ENCODE assay signal across 11 mouse cellular contexts in the genomic region with DNA sequence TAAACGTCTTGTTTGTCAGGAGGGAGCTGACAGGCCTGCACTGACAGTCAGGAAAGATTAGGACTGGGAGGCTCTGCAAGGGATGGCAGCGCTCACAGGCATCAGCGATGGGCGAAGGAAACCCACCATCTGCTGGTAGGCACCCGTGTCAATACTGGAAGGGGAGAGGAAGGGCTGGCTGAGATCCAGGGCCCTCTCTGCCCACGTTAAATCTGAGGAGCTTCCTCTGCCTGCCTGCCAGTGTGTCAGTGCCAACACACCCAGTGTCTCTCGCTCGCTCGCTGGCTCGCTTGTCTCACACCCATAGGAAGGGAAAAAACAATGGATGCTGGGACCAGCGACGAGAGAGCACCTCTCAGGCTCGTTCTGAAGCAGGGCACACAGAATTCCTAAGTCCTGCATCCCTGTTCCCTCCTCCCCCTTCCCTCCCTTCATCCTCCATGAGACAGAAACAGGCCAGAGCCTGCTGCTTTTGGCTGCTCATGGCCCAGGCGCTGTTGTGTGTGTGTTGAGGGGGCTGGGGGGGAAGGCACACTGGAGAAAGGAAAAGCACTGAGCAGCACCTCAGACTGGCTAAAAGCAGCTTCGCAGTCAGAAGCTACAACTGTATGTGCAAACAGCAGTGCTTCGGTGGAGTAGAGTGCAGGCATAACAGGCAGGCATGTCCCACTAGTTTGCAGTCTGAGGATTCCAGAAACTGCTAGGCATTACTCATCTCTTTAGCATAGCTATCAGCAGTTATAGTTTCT. TPM values are rescaled to one million over a fixed set of nuclear protein-coding genes. Genes with fewer than 3 reads are reported as not detected.
DNase-seq lines count a peak whose midpoint lies in the region; ATAC-seq and TF ChIP-seq lines count a peak whose summit lies in the region.
"Had no signal": no experiment of that assay in that cellular context is flagged by ENCODE, and none has a peak within 500 bp of the region (broad histone marks: within the 10 kb centered on the region; RNA-seq: fewer than 3 reads in every experiment).

No protein-coding gene starts in this region.

- H3K4me1 ChIP-seq in neural tube, embryonic 15.5 days: peaks cover 10% of the 10 kb centered on the region
- H3K4me1 ChIP-seq in kidney, adult 2 months (ENCODE audit: control insufficient read depth, insufficient read depth, low read length): no peaks in the 10 kb centered on the region
- H3K4me1 ChIP-seq: heart, embryonic 10.5 days had no signal

- DNase-seq in adrenal gland, postnatal 25 days: peak; percentile 32
- no peak for DNase-seq in adrenal gland, adult (ENCODE audit: inconsistent age in 2 of 2, low spot score in 1 of 2)
- peak; percentile 52 to 88 for DNase-seq in cerebellum, postnatal 4 days (ENCODE audit: low spot score in 2 of 2)
- DNase-seq in layer of hippocampus, adult 9-11 months: peak; percentile 90
- DNase-seq in thymus, adult 18-20 months: no peak
- no peak for DNase-seq in kidney, adult 2 months
- no peak for DNase-seq in gastrocnemius, postnatal 4 days (ENCODE audit: low spot score in 2 of 2)
- DNase-seq: kidney, postnatal 14 days had no signal

- TF ChIP-seq CTCF in kidney, adult 2 months (conservative IDR thresholded peaks at IDR 0.05; ENCODE audit: insufficient read depth, insufficient read length, low read depth, low read length): no peak

- H3K9ac ChIP-seq in neural tube, embryonic 15.5 days (replicated peaks): no peak overlapping the region

- no peak overlapping the region for H3K4me2 ChIP-seq in neural tube, embryonic 15.5 days

- no peak overlapping the region for H3K4me3 ChIP-seq in neural tube, embryonic 15.5 days (replicated peaks)
- no peak overlapping the region for H3K4me3 ChIP-seq in kidney, adult 2 months (ENCODE audit: insufficient read depth, low read depth, low read length)
- H3K4me3 ChIP-seq: heart, embryonic 10.5 days had no signal

- peak overlapping the region; percentile 69 for H3K27ac ChIP-seq in neural tube, embryonic 15.5 days (replicated peaks)
- H3K27ac ChIP-seq in kidney, adult 2 months (ENCODE audit: insufficient read depth, low read depth, low read length): no peak overlapping the region
- H3K27ac ChIP-seq: heart, embryonic 10.5 days; macrophage had no signal

- no peaks in the 10 kb centered on the region for H3K9me3 ChIP-seq in neural tube, embryonic 15.5 days (replicated peaks)
- H3K9me3 ChIP-seq: heart, embryonic 10.5 days had no signal

- 67% methylated on average over 16 of the region's 16 CpGs for WGBS in neural tube, embryonic 15.5 days
- WGBS in kidney, adult 2 months: 85% methylated on average over 16 of the region's 16 CpGs

- no peak for TF ChIP-seq POLR2A in kidney, adult 2 months (IDR thresholded peaks at IDR 0.05; ENCODE audit: low read depth, low read length)

- no peaks in the 10 kb centered on the region for H3K27me3 ChIP-seq in neural tube, embryonic 15.5 days (replicated peaks)
- H3K27me3 ChIP-seq in kidney, adult 2 months (replicated peaks; ENCODE audit: control insufficient read depth, insufficient read depth, low read length): no peaks in the 10 kb centered on the region

- peaks cover 67% of the 10 kb centered on the region for H3K36me3 ChIP-seq in neural tube, embryonic 15.5 days
- peaks cover 5% of the 10 kb centered on the region for H3K36me3 ChIP-seq in kidney, adult 2 months (ENCODE audit: control insufficient read depth, insufficient read depth, low read length)

- ATAC-seq in neural tube, embryonic 15.5 days (ENCODE audit: low FRiP score): peak; percentile 76; the same call in 1 of the 2 replicates

RNA-seq across cellular contexts. Expression of a gene that starts 27.4 kb away (rescaled TPM):
- total RNA-seq in adrenal gland, postnatal 25 days (2021): 22.6 and 23.0 TPM in 2 replicates
- 50.0 and 50.2 TPM in 2 replicates for polyA plus RNA-seq in neural tube, embryonic 15.5 days (2015; fragmentation: Nextera tagmentation; extraction: Ambion mirVana)
- polyA plus RNA-seq in kidney, adult 2 months (2012; rRNA removed): 11.5 TPM in 2 replicates
- 10 to 100 TPM; 20.2 to 22.7 TPM for total RNA-seq in gastrocnemius, postnatal 4 days (2021)

RNA-seq across cellular contexts. Expression of a gene that starts 27.5 kb away (rescaled TPM):
- total RNA-seq in adrenal gland, postnatal 25 days (2021): 39.8 and 49.6 TPM in 2 replicates
- polyA plus RNA-seq in neural tube, embryonic 15.5 days (2015; fragmentation: Nextera tagmentation; extraction: Ambion mirVana): 66.6 and 70.5 TPM in 2 replicates
- polyA plus RNA-seq in kidney, adult 2 months (2012; rRNA removed): 18.2 and 20.9 TPM in 2 replicates
- total RNA-seq in gastrocnemius, postnatal 4 days (2021): 10 to 100 TPM; 27.1 to 33.0 TPM

RNA-seq across cellular contexts. Expression of a gene that starts 41.5 kb away (rescaled TPM):
- 19.4 and 23.2 TPM in 2 replicates for total RNA-seq in adrenal gland, postnatal 25 days (2021)
- 25.6 and 29.9 TPM in 2 replicates for polyA plus RNA-seq in neural tube, embryonic 15.5 days (2015; fragmentation: Nextera tagmentation; extraction: Ambion mirVana)
- polyA plus RNA-seq in kidney, adult 2 months (2012; rRNA removed): 28.9 and 31.5 TPM in 2 replicates
- total RNA-seq in gastrocnemius, postnatal 4 days (2021): 10 to 100 TPM; 20.1 to 27.0 TPM

Comparison
In these comparisons a context has a peak if more than half of its experiments do, and no peak if none do; other contexts are left out.
1. DNase-seq: peak in adrenal gland, postnatal 25 days (single experiment), cerebellum, postnatal 4 days (2 of 2) and layer of hippocampus, adult 9-11 months (single experiment); none in adrenal gland, adult (0 of 2), thymus, adult 18-20 months (0 of 2), kidney, adult 2 months (single experiment) and gastrocnemius, postnatal 4 days (0 of 2).